Mouse (Mus musculus) liver, embryonic 14.5 days (tissue): ENCODE results near the gene Gm5868.

Experiments used
- CTCF ChIP-seq: IDR thresholded peaks from 2 replicates; pipeline ENCODE4 v1.5.1; 2016; ENCODE audit warnings: antibody characterized with exemption, low read depth, control low read depth
- EP300 ChIP-seq: IDR thresholded peaks from 2 replicates; pipeline ENCODE4 v1.6.1; 2016; ENCODE audit warnings: antibody characterized with exemption, low read depth

DNA sequence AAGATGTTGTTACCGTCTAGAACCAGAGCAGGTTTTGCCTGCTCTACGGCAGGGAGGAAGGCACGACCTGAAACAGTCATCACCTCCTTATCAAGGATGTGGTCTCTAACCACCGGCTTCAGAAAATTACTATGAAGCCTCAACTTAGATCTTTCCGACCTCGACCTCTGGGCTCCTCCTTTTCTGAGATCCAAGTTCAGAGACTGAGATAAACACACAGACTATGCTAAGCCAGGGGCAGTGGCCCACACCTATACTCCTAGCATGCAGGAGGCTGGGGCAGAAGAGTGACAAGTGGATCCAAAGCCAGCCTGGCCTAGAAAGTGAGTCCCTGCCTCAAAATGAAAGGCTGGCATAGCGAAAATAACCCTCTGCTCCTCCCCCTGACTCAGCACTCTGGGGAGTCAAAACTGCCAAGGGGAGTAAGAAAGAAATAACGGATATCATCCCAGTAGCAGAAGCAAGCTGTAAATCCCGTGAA, 47.5 kb upstream of the Gm5868 start:
- TF ChIP-seq CTCF (no peak), EP300 (no peak)
